Mouse (Mus musculus): ENCODE measurements around the gene Hexim2. TPM values are rescaled to one million over a fixed set of nuclear protein-coding genes. Genes with fewer than 3 reads are reported as not detected.

Gene Hexim2
- polyA plus RNA-seq, 1 experiment from 2014 or later: 3.4 TPM

- Histone ChIP-seq H3K4me3 (ENCODE audit: low read depth, low read length) (no peak overlapping the region), H3K27me3 (ENCODE audit: insufficient read depth, low read length) (peaks cover 8% of the 10 kb centered on the region), H3K36me3 (replicated peaks; ENCODE audit: insufficient read depth, low read length) (peaks cover 13% of the 10 kb centered on the region; the same call in 1 of the 2 replicates), H3K9me3 (ENCODE audit: low read length) (no peaks in the 10 kb centered on the region), H3K4me2 (ENCODE audit: low read depth, low read length) (no peak overlapping the region), H3K27ac (ENCODE audit: low read depth) (peak overlapping the region; percentile 79), H3K9ac (replicated peaks) (no peak overlapping the region), H3K4me1 (ENCODE audit: insufficient read depth) (peaks cover 49% of the 10 kb centered on the region)
- ATAC-seq (no peak), DNase-seq (no peak)
- 66% methylated on average over 4 of the region's 4 CpGs for WGBS (ENCODE audit: insufficient replicate concordance)
- TF ChIP-seq CTCF (IDR thresholded peaks at IDR 0.05; ENCODE audit: low read depth) (no peak), EP300 (IDR thresholded peaks at IDR 0.05; ENCODE audit: low read depth) (no peak)
Measured at GRCm38 (mm10) chr11:103106386-103106785, 25.8 kb upstream of the Hexim2 start.

- no peak overlapping the region for H3K9ac ChIP-seq (replicated peaks)
- peaks cover 9% of the 10 kb centered on the region; the same call in 1 of the 2 replicates for H3K36me3 ChIP-seq (replicated peaks; ENCODE audit: insufficient read depth, low read length)
- ATAC-seq (no peak), DNase-seq (no peak)
- peaks cover 28% of the 10 kb centered on the region for H3K4me1 ChIP-seq (ENCODE audit: insufficient read depth)
- H3K27ac ChIP-seq (ENCODE audit: low read depth): peak overlapping the region; percentile 72
- WGBS (ENCODE audit: insufficient replicate concordance): 51% methylated on average over 10 of the region's 10 CpGs
- H3K27me3 ChIP-seq (ENCODE audit: insufficient read depth, low read length): no peaks in the 10 kb centered on the region
- H3K4me2 ChIP-seq (ENCODE audit: low read depth, low read length): peak overlapping the region; percentile 76
- no peaks in the 10 kb centered on the region for H3K9me3 ChIP-seq (ENCODE audit: low read length)
- TF ChIP-seq EP300 (IDR thresholded peaks at IDR 0.05; ENCODE audit: low read depth): no peak
- no peak for TF ChIP-seq CTCF (IDR thresholded peaks at IDR 0.05; ENCODE audit: low read depth)
- H3K4me3 ChIP-seq (ENCODE audit: low read depth, low read length): 0 out of 2 replicates have a peak overlapping the region, but pooled peaks have one; percentile 38
Measured at GRCm38 (mm10) chr11:103111301-103111700, 20.9 kb upstream of the Hexim2 start.

- peak overlapping the region; percentile 72 for H3K27ac ChIP-seq (ENCODE audit: low read depth)
- peaks cover 24% of the 10 kb centered on the region for H3K4me1 ChIP-seq (ENCODE audit: insufficient read depth)
- WGBS (ENCODE audit: insufficient replicate concordance): 7% methylated on average over 28 of the region's 28 CpGs
- peak overlapping the region; percentile 76 for H3K4me2 ChIP-seq (ENCODE audit: low read depth, low read length)
- no peaks in the 10 kb centered on the region for H3K9me3 ChIP-seq (ENCODE audit: low read length)
- peak overlapping the region; percentile 38 for H3K4me3 ChIP-seq (ENCODE audit: low read depth, low read length)
- peaks cover 3% of the 10 kb centered on the region; the same call in 1 of the 2 replicates for H3K36me3 ChIP-seq (replicated peaks; ENCODE audit: insufficient read depth, low read length)
- H3K27me3 ChIP-seq (ENCODE audit: insufficient read depth, low read length): no peaks in the 10 kb centered on the region
- ATAC-seq: peak; percentile 9; the same call in 1 of the 2 replicates
- H3K9ac ChIP-seq (replicated peaks): peak overlapping the region; percentile 60
- DNase-seq: peak; percentile 75
- TF ChIP-seq CTCF (IDR thresholded peaks at IDR 0.05; ENCODE audit: low read depth): no peak
- no peak for TF ChIP-seq EP300 (IDR thresholded peaks at IDR 0.05; ENCODE audit: low read depth)
Measured at GRCm38 (mm10) chr11:103111881-103112551, 20.2 kb upstream of the Hexim2 start.

GRCm38 (mm10) chr11:103112552-103112912 lies 19.7 kb upstream of the Hexim2 start:
- Histone ChIP-seq H3K4me3 (ENCODE audit: low read depth, low read length) (peak overlapping the region; percentile 38), H3K4me2 (ENCODE audit: low read depth, low read length) (peak overlapping the region; percentile 76), H3K9me3 (ENCODE audit: low read length) (no peaks in the 10 kb centered on the region), H3K27ac (ENCODE audit: low read depth) (peak overlapping the region; percentile 72; the same call in 1 of the 2 replicates), H3K9ac (replicated peaks) (peak overlapping the region; percentile 60), H3K27me3 (ENCODE audit: insufficient read depth, low read length) (no peaks in the 10 kb centered on the region), H3K4me1 (ENCODE audit: insufficient read depth) (peaks cover 29% of the 10 kb centered on the region), H3K36me3 (replicated peaks; ENCODE audit: insufficient read depth, low read length) (no peaks in the 10 kb centered on the region; the same call in 1 of the 2 replicates)
- no peak for DNase-seq
- TF ChIP-seq CTCF (IDR thresholded peaks at IDR 0.05; ENCODE audit: low read depth): no peak
- TF ChIP-seq EP300 (IDR thresholded peaks at IDR 0.05; ENCODE audit: low read depth): no peak
- no peak for ATAC-seq
- 40% methylated on average over 9 of the region's 9 CpGs for WGBS (ENCODE audit: insufficient replicate concordance)

- no peaks in the 10 kb centered on the region; the same call in 1 of the 2 replicates for H3K36me3 ChIP-seq (replicated peaks; ENCODE audit: insufficient read depth, low read length)
Measured at GRCm38 (mm10) chr11:103113005-103113404, 19.2 kb upstream of the Hexim2 start.

DNA sequence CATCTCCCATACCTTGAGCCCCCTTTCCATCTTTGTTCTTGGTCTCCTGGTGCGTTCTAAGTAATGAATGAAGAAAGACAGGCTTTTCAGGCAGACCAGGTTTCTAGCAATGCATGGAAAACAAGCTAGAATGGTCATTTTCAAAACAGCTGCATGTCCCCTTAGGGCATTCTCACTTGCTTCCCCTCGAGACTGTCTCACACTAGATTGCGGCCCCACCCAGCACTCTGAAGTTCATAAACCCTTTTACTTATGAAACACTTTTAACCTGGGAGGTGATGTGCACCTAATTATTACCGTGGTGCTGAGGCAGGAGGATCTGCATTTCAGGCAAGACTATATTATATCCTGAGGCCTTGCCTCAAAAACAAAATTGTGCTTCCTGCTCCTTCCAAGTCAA lies 18.5 kb upstream of the Hexim2 start:
- TF ChIP-seq CTCF (IDR thresholded peaks at IDR 0.05; ENCODE audit: low read depth) (no peak), EP300 (IDR thresholded peaks at IDR 0.05; ENCODE audit: low read depth) (no peak)
- Histone ChIP-seq H3K4me2 (ENCODE audit: low read depth, low read length) (no peak overlapping the region), H3K9me3 (ENCODE audit: low read length) (no peaks in the 10 kb centered on the region), H3K4me3 (ENCODE audit: low read depth, low read length) (no peak overlapping the region), H3K36me3 (replicated peaks; ENCODE audit: insufficient read depth, low read length) (no peaks in the 10 kb centered on the region; the same call in 1 of the 2 replicates), H3K27me3 (ENCODE audit: insufficient read depth, low read length) (no peaks in the 10 kb centered on the region), H3K27ac (ENCODE audit: low read depth) (no peak overlapping the region), H3K4me1 (ENCODE audit: insufficient read depth) (peaks cover 35% of the 10 kb centered on the region), H3K9ac (replicated peaks) (no peak overlapping the region)
- WGBS (ENCODE audit: insufficient replicate concordance): 82% methylated on average over 4 of the region's 4 CpGs
- ATAC-seq (no peak), DNase-seq (no peak)

More at GRCm38 (mm10) chr11:103113005-103113404, 19.2 kb upstream of the Hexim2 start:
- DNase-seq: no peak
- H3K4me2 ChIP-seq (ENCODE audit: low read depth, low read length): no peak overlapping the region
- ATAC-seq: no peak
- H3K9me3 ChIP-seq (ENCODE audit: low read length): no peaks in the 10 kb centered on the region
- WGBS (ENCODE audit: insufficient replicate concordance): 67% methylated on average over 12 of the region's 12 CpGs
- no peak overlapping the region for H3K4me3 ChIP-seq (ENCODE audit: low read depth, low read length)
- H3K4me1 ChIP-seq (ENCODE audit: insufficient read depth): peaks cover 32% of the 10 kb centered on the region
- H3K27ac ChIP-seq (ENCODE audit: low read depth): no peak overlapping the region
- no peak overlapping the region for H3K9ac ChIP-seq (replicated peaks)
- TF ChIP-seq CTCF (IDR thresholded peaks at IDR 0.05; ENCODE audit: low read depth) (no peak), EP300 (IDR thresholded peaks at IDR 0.05; ENCODE audit: low read depth) (no peak)
- H3K27me3 ChIP-seq (ENCODE audit: insufficient read depth, low read length): no peaks in the 10 kb centered on the region

All from liver, postnatal 0 days (tissue).